Mouse (Mus musculus): ENCODE measurements around the gene 4930524B15Rik. TPM values are rescaled to one million over a fixed set of nuclear protein-coding genes. Genes with fewer than 3 reads are reported as not detected.

The 4930524B15Rik gene
- polyA plus RNA-seq (2012; rRNA removed): 0.05 and 0.06 TPM in 2 replicates

GRCm38 (mm10) chr11:31965256-31966134 lies at the start of gene 4930524B15Rik:
Gene 4930524B15Rik (plus strand): TSS chr11:31965592.
- 45% methylated on average over 49 of the region's 49 CpGs for WGBS
- no peak within 1 kb of the TSS for H3K4me3 ChIP-seq (replicated peaks; ENCODE audit: extremely low read depth, low read depth, low read length)
- no peak for DNase-seq

DNA sequence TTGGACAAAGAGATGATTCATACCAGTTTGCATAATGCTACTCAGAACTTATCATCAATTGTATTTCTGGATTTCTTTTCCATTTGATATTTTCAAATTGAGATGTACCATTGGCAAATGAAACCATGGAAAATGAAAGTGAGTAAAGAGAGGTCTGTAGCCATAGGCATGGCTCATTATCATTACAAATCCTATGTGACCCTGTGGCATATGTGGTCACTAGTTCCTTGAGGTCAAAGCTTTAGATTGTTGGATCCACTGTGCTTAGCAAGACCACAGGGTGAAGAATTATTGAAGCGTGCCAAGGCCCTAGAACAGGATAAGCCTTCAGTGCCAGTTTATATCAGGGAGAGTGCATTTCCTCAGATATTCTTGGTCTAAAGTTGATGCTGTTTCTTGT lies 47.6 kb upstream of the 4930524B15Rik start:
- 85% methylated on average over 1 of the region's 1 CpGs for WGBS
- DNase-seq: no peak
- TF ChIP-seq POLR2A (IDR thresholded peaks at IDR 0.05; ENCODE audit: borderline replicate concordance, extremely low read depth, low read depth, low read length) (no peak), CTCF (IDR thresholded peaks at IDR 0.05; ENCODE audit: insufficient read depth, low read length) (no peak)
- Histone ChIP-seq H3K4me1 (ENCODE audit: control insufficient read depth, insufficient read depth, low read length) (peaks cover 2% of the 10 kb centered on the region; the same call in 1 of the 2 replicates), H3K4me3 (replicated peaks; ENCODE audit: extremely low read depth, low read depth, low read length) (no peak overlapping the region)

More at GRCm38 (mm10) chr11:31965256-31966134, at the start of gene 4930524B15Rik:
- no peaks in the 10 kb centered on the region for H3K4me1 ChIP-seq (ENCODE audit: control insufficient read depth, insufficient read depth, low read length)
- TF ChIP-seq POLR2A (IDR thresholded peaks at IDR 0.05; ENCODE audit: borderline replicate concordance, extremely low read depth, low read depth, low read length) (no peak), CTCF (IDR thresholded peaks at IDR 0.05; ENCODE audit: insufficient read depth, low read length) (no peak)

DNA sequence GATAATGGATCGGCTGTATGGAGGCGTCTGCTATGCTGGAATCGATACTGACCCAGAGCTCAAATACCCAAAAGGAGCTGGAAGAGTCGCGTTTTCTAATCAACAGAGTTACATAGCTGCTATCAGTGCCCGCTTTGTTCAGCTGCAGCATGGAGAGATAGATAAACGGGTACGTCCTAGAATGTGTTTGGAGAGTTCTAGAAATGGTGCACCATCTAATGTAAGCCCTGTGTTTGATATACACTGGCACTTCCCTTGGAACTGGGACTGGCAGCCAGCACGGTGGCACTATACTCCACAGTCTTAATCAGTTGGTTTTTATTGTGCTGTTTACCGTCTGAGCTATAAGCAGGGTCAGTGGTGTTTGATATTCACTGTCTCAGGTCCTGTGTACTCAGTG lies 35.3 kb upstream of the 4930524B15Rik start:
- 93% methylated on average over 10 of the region's 10 CpGs for WGBS
- DNase-seq: no peak
- H3K4me1 ChIP-seq (ENCODE audit: control insufficient read depth, insufficient read depth, low read length): no peaks in the 10 kb centered on the region
- TF ChIP-seq CTCF (IDR thresholded peaks at IDR 0.05; ENCODE audit: insufficient read depth, low read length) (no peak), POLR2A (IDR thresholded peaks at IDR 0.05; ENCODE audit: borderline replicate concordance, extremely low read depth, low read depth, low read length) (no peak)
- no peak overlapping the region for H3K4me3 ChIP-seq (replicated peaks; ENCODE audit: extremely low read depth, low read depth, low read length)

DNA sequence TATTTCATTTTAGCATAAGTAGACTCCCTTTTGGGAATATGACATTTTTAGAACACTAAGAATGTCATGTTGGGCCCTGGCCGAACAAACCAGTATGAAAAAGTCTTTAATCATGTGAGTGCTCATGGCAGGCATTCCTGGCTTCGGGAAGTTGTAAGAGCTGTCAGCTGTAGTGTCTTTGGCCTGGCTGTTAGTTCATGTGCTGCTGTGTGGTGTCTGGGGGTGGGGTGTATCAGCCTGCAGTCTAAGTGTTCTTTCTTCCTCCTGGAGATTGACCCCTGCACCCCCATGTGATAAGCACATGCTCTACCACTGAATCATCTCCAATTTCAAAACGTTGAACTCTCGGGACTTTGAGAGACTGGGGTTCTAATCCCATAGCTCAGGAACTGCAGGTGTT lies 29.7 kb upstream of the 4930524B15Rik start:
- no peak for DNase-seq
- WGBS: 30% methylated on average over 4 of the region's 4 CpGs
- H3K4me3 ChIP-seq (replicated peaks; ENCODE audit: extremely low read depth, low read depth, low read length): no peak overlapping the region

DNA sequence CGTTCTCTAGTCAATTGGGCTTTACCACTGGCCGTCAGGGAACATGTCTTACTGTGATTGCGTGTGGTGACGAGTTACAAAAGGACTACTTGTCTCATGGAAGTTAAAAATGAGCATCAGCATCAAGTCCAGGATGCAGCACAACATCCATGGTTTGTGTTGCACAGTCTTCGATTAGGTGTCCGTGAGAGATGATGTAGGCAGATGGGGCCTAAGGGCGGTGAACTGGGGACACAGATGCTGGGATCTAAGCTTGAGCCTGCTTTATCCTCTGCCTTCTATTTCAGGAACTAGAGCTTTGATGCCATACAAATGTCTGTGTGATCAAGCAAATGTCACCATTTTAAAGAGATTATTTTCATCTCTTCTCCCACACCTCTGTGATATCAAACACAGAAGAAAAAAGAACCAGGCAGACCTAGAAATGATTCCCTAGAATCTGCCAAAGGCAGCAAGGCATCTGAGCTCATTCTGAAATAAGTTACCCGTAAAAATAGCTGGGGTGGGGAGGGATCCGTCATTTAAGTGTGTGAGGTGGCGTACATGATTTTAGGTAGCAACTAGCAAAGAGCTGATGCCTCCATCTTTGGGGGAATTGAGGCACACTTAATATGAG lies 28.4 kb upstream of the 4930524B15Rik start:
- no peaks in the 10 kb centered on the region for H3K4me1 ChIP-seq (ENCODE audit: control insufficient read depth, insufficient read depth, low read length)
- no peak for DNase-seq
- WGBS: 88% methylated on average over 10 of the region's 10 CpGs
- no peak overlapping the region for H3K4me3 ChIP-seq (replicated peaks; ENCODE audit: extremely low read depth, low read depth, low read length)
- TF ChIP-seq POLR2A (IDR thresholded peaks at IDR 0.05; ENCODE audit: borderline replicate concordance, extremely low read depth, low read depth, low read length): no peak

More for the DNA sequence above, 29.7 kb upstream of the 4930524B15Rik start:
- no peaks in the 10 kb centered on the region for H3K4me1 ChIP-seq (ENCODE audit: control insufficient read depth, insufficient read depth, low read length)
- TF ChIP-seq CTCF (IDR thresholded peaks at IDR 0.05; ENCODE audit: insufficient read depth, low read length): no peak
- TF ChIP-seq POLR2A (IDR thresholded peaks at IDR 0.05; ENCODE audit: borderline replicate concordance, extremely low read depth, low read depth, low read length): no peak

DNA sequence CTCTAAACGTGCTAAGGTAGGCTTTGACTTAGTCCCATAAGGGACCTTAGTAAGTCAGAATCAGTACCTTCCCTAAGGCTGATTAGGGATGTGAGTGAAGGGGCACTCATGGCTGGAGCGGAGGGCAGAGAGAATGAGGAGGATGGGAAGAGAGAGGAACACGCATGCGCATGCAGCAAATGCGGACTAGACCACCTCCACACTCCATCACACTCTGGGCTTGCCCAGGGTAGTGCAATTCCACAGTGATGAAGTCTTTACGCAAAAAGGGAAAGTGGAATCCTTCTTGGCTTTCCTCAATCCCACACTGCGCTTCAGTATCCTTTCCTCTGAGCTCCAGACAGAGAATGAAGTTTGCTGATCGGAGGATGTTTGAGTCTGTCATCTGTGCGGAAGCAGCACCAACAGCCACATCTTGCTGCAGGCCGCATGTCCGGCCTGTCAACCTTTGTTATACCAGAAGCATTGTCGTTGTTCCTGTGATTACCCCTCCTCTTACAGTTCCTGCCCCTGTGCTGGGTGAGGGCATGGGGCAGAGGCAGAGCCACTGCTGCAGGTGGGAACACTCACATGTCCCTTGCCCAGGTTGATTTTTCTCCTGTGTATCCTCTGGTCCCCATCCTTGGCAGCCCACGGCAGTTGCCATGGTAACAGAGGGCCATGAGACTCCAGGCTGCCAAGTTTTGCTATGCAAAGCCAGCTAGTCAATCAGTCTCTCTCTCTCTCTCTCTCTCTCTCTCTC lies 24.3 kb upstream of the 4930524B15Rik start:
- Histone ChIP-seq H3K4me1 (ENCODE audit: control insufficient read depth, insufficient read depth, low read length) (no peaks in the 10 kb centered on the region), H3K4me3 (replicated peaks; ENCODE audit: extremely low read depth, low read depth, low read length) (no peak overlapping the region)
- WGBS: 74% methylated on average over 13 of the region's 13 CpGs
- DNase-seq: no peak
- no peak for TF ChIP-seq CTCF (IDR thresholded peaks at IDR 0.05; ENCODE audit: insufficient read depth, low read length)
- no peak for TF ChIP-seq POLR2A (IDR thresholded peaks at IDR 0.05; ENCODE audit: borderline replicate concordance, extremely low read depth, low read depth, low read length)

- 74% methylated on average over 4 of the region's 4 CpGs for WGBS
- no peak for TF ChIP-seq CTCF (IDR thresholded peaks at IDR 0.05; ENCODE audit: insufficient read depth, low read length)
- TF ChIP-seq POLR2A (IDR thresholded peaks at IDR 0.05; ENCODE audit: borderline replicate concordance, extremely low read depth, low read depth, low read length): no peak
- no peak for DNase-seq
- no peak overlapping the region for H3K4me3 ChIP-seq (replicated peaks; ENCODE audit: extremely low read depth, low read depth, low read length)
- no peaks in the 10 kb centered on the region for H3K4me1 ChIP-seq (ENCODE audit: control insufficient read depth, insufficient read depth, low read length)
Observed at GRCm38 (mm10) chr11:31941640-31942638, 23.5 kb upstream of the 4930524B15Rik start.

DNA sequence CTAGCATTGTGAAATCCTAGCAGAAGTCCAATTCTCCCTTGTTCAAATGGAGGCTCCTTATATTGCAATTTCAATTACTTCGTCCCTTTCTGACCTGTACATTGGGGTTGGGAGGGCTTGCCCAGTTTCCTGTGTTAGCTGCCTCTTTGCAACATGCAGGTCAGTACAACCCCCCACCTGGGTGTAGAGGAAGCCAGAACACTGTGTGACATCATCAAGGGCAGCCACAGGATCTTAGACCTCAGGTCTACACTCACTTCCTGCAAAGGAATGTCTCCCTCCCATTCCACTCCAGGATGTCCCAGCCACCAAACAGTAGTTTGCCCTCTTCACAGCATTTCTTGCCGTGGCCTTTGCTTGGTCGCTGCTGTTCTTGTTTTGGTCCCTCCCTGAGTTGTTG lies 19.9 kb upstream of the 4930524B15Rik start:
- Histone ChIP-seq H3K4me3 (replicated peaks; ENCODE audit: extremely low read depth, low read depth, low read length) (no peak overlapping the region), H3K4me1 (ENCODE audit: control insufficient read depth, insufficient read depth, low read length) (no peaks in the 10 kb centered on the region; the same call in 1 of the 2 replicates)
- WGBS: 58% methylated on average over 3 of the region's 3 CpGs
- TF ChIP-seq CTCF (IDR thresholded peaks at IDR 0.05; ENCODE audit: insufficient read depth, low read length) (no peak), POLR2A (IDR thresholded peaks at IDR 0.05; ENCODE audit: borderline replicate concordance, extremely low read depth, low read depth, low read length) (no peak)
- no peak for DNase-seq

All from lung, adult 2 months (tissue).